Mouse (Mus musculus) megakaryocyte, embryonic 14.5 days (primary cell): ENCODE measurements at regions not wholly inside any gene's neighbourhood (a gene's known extent, or its start where the extent isn't known, plus 50 kb on each side); places are given as distances from the start of the nearest gene placed in this dataset.

Source experiments
- FLI1 ChIP-seq: IDR thresholded peaks from 2 replicates; pipeline ENCODE4 v1.6.1; 2012; ENCODE audit warnings: low read length, inconsistent platforms, mixed read lengths
- GATA1 ChIP-seq: IDR thresholded peaks from 3 replicates; pipeline ENCODE4 v1.6.1; 2012; ENCODE audit warnings: mixed read lengths, low read length, inconsistent platforms, borderline replicate concordance

DNA sequence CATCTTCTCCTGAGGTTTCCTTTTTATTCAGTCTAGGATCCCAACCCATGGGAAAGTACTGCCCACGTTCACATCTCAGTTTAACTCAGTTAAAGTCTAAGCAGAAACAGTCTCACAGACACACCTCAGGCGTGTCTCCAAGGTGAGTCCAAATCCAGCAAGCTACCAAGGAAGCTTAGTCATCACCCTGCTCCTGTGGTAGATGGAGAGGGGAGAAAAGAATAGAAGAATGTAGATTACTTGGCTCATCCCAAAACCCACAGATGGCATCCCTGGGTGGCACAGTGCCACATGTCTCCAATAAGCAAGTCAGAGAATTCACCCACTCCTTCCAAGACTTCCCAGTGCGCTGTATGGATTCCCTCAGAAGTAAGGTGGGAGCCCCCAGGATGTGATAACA is 199.2 kb downstream of the Pdcd6ip start:
- no peak for TF ChIP-seq GATA1
- TF ChIP-seq FLI1, result no peak
